Mouse (Mus musculus) effector memory CD4-positive, alpha-beta T cell, adult 7 months (primary cell): ENCODE measurements around the gene Icmt. TPM values are rescaled to one million over a fixed set of nuclear protein-coding genes. Genes with fewer than 3 reads are reported as not detected.

Experiments used
- polyA plus RNA-seq: library from polyadenylated mRNA; unstranded; fragments of 100-300 nt; shearing (Covaris generic); gene quantifications from one replicate; pipeline ENCODE4 v1.2.1, GENCODE M21; 2017

Icmt gene
- 22.2 TPM for polyA plus RNA-seq

DNA sequence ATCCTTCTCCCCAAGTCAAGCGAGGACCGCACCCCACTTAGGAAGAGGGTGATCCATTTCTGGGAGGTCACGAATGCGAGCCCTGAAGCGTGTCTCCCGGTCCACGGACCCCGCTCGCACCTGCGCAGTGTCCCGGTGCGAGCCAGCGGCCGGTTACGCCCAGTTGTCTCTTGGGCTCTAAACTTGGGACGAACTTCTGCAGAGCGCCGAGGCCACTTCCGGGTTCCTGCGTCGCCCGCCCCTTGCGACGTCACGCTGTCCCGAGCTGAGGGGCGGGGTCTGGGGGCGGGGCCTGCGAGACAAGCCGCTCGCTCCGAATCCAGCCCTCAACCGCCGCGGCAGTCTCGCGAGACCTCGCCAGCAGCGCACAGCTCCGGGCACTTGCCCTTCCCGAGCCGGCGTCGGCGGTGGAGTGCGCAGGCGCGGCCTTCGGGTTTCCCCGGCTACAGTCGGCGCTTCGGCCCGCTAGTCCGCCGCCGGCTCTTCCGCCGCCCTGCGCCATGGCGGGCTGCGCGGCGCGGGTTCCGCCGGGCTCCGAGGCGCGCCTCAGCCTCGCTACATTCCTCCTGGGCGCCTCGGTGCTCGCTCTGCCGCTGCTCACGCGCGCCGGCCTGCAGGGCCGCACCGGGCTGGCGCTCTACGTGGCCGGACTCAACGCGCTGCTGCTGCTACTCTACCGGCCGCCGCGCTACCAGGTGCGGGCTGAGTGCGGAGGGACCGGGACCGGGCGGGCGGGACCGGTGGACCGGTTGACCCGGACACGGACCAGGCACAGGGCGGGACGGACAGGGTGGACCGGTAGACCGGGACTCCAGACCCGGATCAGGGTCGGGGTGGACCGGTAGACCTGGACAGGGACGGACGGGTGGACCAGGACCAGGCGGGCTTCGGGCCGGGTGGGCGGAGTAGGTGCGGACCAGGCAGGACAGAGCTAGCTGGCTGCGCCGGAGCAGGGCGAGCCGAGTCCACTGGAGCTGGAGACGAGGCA is at the start of gene Icmt:
Gene Icmt, plus strand, starts transcription at position 354 of the 988 bp plus-strand sequence.

DNA sequence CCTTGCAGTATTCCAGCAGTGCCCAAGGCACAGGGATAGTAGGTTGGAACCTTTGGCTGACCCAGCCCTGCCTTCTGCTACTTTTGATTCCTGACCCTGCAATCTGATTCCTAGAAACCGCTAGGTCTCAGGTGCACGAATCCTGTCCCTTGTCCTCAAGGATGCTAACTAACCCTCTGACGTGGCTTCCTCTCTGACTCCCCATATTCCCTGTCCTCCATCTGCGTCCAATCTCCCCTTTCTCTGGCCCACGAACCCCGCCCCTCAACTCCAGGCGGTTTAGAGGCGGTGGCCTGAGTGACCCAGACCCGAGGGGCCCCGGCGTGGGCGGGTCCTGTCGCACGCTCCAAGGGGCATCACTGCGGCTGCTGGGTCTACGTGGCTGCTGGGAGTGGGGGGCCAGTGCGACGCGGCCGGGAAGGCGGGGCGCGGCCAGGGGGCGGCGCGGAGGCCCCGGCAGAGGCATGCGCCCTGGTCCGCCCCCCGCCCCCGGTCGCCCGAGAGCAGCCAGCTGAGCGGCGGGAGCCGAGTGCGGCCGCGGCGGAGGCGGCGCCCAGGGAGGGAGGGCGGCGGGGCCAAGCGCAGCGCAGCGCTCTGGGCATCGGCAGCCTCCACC is 23.3 kb upstream of the Icmt start, which contains the start of gene Gpr153:
Gene Gpr153, plus strand, starts transcription at position 612 of the 616 bp plus-strand sequence.

DNA sequence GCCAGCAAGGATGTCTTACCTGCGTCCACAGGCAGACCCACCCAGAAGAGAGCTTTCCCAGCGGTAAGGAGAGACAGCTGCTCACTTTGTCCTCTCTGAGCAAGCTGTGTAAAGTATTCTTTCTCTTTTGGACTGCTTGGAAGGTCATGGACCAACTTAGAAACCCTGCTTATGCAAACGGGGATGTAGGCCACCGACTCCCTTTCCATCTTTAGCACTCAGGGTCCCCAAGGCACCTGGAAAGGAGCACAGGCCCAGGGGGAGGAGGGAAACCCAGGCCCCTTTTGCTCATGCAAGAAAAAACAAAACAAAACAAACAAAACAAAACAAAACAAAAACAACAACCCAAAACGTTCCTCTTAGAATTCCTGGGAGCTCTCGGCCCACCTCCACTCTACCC is 5.5 kb upstream of the Icmt start, which contains the start of gene Hes3:
Gene Hes3, minus strand, starts transcription at position 101 of the 400 bp plus-strand sequence.

DNA sequence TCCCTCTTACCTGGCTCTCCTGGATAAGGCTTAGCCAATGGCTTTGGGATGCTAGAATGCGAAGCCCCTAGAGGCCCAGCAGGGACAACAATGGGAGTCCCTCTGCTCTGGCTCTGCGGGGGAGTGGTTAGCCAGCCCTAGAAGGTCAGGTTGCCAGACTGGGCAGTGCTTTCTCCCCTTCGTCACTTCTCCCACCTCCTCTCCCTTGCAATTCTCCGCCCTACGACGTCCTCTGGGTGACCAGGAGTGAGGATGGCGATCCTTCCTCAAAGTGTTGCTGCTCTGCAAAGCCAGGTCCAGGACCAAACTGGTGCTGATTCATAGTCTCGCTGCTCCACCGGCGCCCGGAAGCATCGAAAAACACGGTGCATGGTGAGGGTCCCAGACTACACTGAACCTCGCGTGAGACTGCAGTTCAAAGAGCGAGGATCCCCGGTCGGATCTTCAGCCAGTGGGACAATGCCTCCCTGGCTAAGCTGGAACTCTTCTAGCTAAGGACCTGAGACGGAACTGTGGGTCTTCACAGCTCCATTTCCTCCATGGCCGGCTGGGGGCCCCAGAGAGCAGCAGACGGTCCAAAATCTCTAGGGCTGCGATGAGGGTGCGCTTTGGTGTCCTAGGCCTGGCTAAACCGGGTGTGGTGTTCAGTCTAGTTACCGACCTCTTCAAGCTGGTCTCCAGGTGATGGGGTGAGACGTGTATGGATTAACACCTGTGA is 21.6 kb downstream of the Icmt start, which contains the start of gene Rnf207:
Gene Rnf207, minus strand, starts transcription at position 477 of the 718 bp plus-strand sequence.

DNA sequence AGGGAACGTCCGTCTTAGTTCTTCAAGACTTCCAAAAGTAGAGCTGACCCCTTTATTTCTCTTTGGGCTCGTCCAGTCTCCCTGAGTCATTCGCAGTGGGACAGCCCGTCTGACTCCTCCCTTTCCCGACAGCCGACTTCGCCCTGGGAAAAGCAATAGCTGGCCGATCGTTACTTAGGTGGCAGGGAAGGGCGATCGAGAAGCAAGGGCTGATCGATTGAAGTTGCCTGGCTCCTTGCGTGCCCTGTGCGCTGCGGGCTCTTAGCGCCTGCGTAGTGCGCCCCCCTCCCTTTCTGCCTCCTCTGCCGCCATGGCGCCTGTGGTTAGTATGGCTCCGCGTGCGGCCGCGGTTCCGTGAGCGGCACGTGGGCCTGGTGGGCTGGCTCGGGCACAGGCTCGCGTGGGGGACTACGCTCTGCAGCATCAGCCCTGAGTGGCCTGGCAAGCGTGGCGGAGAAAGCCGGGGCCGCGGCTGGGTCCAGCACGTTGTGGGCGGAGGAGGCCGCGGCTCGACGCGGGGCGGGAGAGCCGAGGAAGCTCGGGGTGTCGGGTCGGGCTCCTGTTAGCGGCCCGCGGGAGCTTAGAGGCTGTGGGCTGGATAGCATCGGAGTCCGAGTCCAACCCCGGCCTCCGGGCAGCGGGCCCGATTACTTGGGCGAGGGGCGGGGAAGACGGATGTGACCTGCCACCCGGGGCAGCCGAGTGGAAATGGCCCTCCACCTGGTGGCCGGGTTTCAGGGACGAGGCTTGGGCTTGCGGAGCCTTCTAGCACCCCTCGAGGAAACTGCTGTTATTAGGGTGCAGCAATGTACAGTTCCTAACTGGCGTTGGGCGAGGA is 28.8 kb downstream of the Icmt start, which contains the start of gene Rpl22:
Gene Rpl22, plus strand, starts transcription at position 169 of the 838 bp plus-strand sequence.

DNA sequence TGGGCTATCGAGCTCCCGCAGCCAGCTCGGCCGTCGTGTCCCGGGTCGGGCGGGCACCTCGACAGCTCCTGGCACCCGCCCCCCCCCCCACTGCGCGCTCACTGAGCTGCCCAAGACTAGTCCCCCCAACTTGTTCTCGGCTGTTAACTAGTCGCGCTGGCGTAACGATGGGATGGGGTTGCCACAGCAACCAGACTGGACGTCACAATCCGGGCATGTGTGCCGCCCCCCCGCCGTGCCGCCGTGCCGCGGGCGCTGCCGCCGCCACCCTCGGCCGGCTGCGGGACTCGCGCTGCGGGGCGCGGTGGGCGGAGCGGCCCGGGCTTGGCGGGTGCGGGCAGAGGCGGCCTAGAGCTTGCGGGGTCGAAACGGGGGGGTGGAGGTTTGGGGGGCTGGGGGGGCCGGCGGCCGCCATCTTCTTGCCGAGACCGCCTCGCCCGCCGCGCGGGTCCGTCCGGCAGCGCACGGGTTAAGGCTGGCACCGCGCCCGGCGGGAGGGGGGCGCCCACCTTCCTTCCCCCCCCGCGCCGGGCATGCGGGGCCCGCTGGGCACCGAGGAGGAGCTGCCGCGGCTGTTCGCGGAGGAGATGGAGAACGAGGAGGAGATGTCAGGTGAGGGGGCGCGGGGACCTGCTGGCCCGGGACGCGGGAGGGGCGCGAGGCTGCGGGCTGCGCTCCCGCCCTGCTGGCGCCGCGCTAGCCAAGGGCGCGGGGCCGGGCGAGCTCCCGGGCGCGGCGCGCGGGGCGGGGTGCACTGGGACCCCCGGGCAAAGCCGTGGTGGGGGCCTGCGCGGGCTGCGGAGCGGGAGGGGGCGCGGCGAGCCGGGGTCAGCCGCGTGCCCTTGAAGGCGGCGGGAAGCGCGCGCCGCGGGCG is 41.6 kb downstream of the Icmt start, which contains the start of gene Chd5:
Gene Chd5, plus strand, starts transcription at position 233 of the 874 bp plus-strand sequence.

Other genes starting within 250 kb of the Icmt start
- 4.8 TPM for gene Plekhg5, start 224.7 kb upstream of the Icmt start, polyA plus RNA-seq
- 252 TPM for gene Tnfrsf25, start 181.3 kb upstream of the Icmt start, polyA plus RNA-seq
- gene Espn, start 144.9 kb upstream of the Icmt start, polyA plus RNA-seq, result 39.6 TPM
- gene Hes2, start 138.4 kb upstream of the Icmt start, polyA plus RNA-seq, result 0.15 TPM
- gene Acot7, start 119.1 kb upstream of the Icmt start, polyA plus RNA-seq, result 105 TPM
- gene Gpr153, start 23.0 kb upstream of the Icmt start, polyA plus RNA-seq, result not detected
- gene Hes3, start 5.6 kb upstream of the Icmt start, polyA plus RNA-seq, result not detected
- not detected for gene Rnf207, start 21.8 kb downstream of the Icmt start, polyA plus RNA-seq
- 395 TPM for gene Rpl22, start 28.5 kb downstream of the Icmt start, polyA plus RNA-seq
- gene Chd5, start 41.4 kb downstream of the Icmt start, polyA plus RNA-seq, result not detected
- 1.4 TPM for gene Nphp4, start 179.5 kb downstream of the Icmt start, polyA plus RNA-seq
- 115 TPM for gene Kcnab2, start 180.6 kb downstream of the Icmt start, polyA plus RNA-seq